Mouse (Mus musculus) midbrain, embryonic 13.5 days (tissue): ENCODE measurements around the gene Fxyd1. TPM values are rescaled to one million over a fixed set of nuclear protein-coding genes. Genes with fewer than 3 reads are reported as not detected.

Source experiments
- ATAC-seq: fragments of 200-750 bp; cut with Nextera tagmentation; 2 replicates; pipeline ENCODE4 v1.8.0; 2017; ENCODE audit warnings: mild to moderate bottlenecking, moderate TSS enrichment, moderate library complexity
- H3K27ac ChIP-seq: fragments of 300-500 bp; sonication (generic); 2 replicates; pipeline ENCODE4 v1.5.1; 2015; ENCODE audit warnings: inconsistent platforms, mild to moderate bottlenecking, moderate library complexity
- H3K27me3 ChIP-seq: fragments of 300-500 bp; sonication (generic); 2 replicates; pipeline ENCODE4 v1.6.1; 2015; ENCODE audit warnings: mild to moderate bottlenecking, inconsistent platforms
- H3K36me3 ChIP-seq: fragments of 300-500 bp; sonication (generic); 2 replicates; pipeline ENCODE4 v1.6.1; 2015; ENCODE audit warnings: mild to moderate bottlenecking, inconsistent platforms
- H3K4me1 ChIP-seq: fragments of 300-500 bp; sonication (generic); replicated peaks from 2 replicates; pipeline ENCODE4 v1.6.1; 2015; ENCODE audit warnings: inconsistent platforms
- H3K4me2 ChIP-seq: fragments of 300-500 bp; sonication (generic); replicated peaks from 2 replicates; pipeline ENCODE4 v1.6.1; 2015; ENCODE audit warnings: moderate library complexity, mild to moderate bottlenecking, inconsistent platforms
- H3K4me3 ChIP-seq: fragments of 300-500 bp; sonication (generic); replicated peaks from 2 replicates; pipeline ENCODE4 v1.5.1; 2015; ENCODE audit warnings: mild to moderate bottlenecking, inconsistent platforms
- H3K9ac ChIP-seq: fragments of 300-500 bp; sonication (generic); replicated peaks from 2 replicates; pipeline ENCODE4 v1.6.1; 2015; ENCODE audit warnings: mild to moderate bottlenecking, inconsistent platforms
- H3K9me3 ChIP-seq: fragments of 300-500 bp; sonication (generic); 2 replicates; pipeline ENCODE4 v1.6.1; 2016; ENCODE audit warnings: mild to moderate bottlenecking, inconsistent platforms
- WGBS: fragments of 180-500 bp; shearing (Covaris S2); methylation state at CpG from one replicate; pipeline ENCODE4 v1.1.7; 2015; 5-methylcytosine and 5-hydroxymethylcytosine counted together
- polyA plus RNA-seq: library from polyadenylated mRNA; unstranded; fragments of >200 nt; fragmentation: Nextera tagmentation; extraction: Ambion mirVana; gene quantifications from 2 replicates; pipeline ENCODE4 v1.2.1, GENCODE M21; 2015

The Fxyd1 gene
- polyA plus RNA-seq, 1 experiment from 2014 or later: 5.6 TPM

DNA sequence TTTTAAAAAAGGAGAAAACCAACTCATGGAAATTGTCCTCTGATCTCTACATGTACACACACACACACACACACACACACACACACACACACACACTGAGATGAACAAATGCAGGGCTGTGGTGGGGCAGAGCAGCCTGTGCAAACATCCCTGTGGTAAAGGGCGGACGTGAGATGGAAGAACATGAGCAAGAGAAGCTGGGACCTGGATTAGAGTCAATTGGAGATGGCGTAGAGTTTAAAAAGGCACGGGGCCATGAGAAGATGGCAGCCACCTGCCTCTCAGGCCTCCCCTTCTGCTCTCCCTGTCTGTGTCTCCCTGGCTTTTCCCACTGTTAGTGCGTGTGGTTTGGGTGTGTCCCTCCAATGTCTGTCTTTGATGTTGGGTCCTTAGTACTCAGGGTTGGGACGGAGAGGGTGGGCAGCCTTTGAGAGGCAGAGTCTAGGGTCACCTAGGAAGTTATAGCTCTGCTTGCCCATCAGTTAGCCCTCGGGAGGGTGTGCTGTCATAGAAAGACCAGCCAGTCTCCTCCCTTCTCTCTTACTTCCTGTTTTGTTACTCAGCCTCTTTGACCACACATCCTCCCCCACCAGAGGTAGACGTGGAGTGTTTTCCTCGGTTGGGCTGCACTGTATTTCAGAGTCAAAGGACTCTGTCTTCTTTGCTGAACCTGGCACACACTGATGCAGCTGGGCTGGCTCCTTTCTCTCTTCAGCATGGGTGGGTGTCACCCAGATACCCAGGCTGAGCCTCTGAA, 23.4 kb downstream of the Fxyd1 start:
- no peak for ATAC-seq
- no peaks in the 10 kb centered on the region for H3K27me3 ChIP-seq
- 77% methylated on average over 9 of the region's 9 CpGs for WGBS

DNA sequence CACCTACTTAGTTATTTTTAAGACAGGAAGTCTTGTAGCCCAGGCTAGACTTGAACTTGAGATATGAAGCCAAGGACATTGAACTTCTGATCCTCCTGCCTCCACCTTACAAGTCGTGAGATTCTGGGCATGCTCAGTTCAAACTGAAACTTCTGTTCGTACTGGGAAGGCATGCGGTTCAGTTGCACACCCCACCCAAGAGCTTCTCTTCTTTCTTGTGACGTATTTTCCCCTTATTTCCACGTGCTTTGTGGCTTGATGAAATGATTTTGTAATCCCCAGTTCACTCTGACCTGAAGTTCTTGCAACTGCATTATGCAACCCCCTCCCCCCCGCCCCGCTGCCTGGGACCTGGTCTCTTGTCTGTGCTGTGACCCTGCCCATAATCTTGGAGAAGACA, 25.3 kb downstream of the Fxyd1 start:
- Histone ChIP-seq H3K4me1 (no peaks in the 10 kb centered on the region), H3K9me3 (no peaks in the 10 kb centered on the region), H3K27me3 (no peaks in the 10 kb centered on the region), H3K36me3 (no peaks in the 10 kb centered on the region), H3K4me3 (no peak overlapping the region), H3K9ac (no peak overlapping the region), H3K4me2 (no peak overlapping the region), H3K27ac (no peak overlapping the region)
- ATAC-seq: no peak
- 83% methylated on average over 7 of the region's 7 CpGs for WGBS

More for the DNA sequence above, 23.4 kb downstream of the Fxyd1 start:
- H3K4me1 ChIP-seq: no peaks in the 10 kb centered on the region
- H3K9me3 ChIP-seq: no peaks in the 10 kb centered on the region
- no peak overlapping the region for H3K27ac ChIP-seq
- no peaks in the 10 kb centered on the region for H3K36me3 ChIP-seq
- no peak overlapping the region for H3K9ac ChIP-seq
- no peak overlapping the region for H3K4me2 ChIP-seq
- H3K4me3 ChIP-seq: no peak overlapping the region

- 67% methylated on average over 2 of the region's 2 CpGs for WGBS
- Histone ChIP-seq H3K4me3 (no peak overlapping the region), H3K4me2 (no peak overlapping the region), H3K36me3 (no peaks in the 10 kb centered on the region), H3K27me3 (no peaks in the 10 kb centered on the region), H3K27ac (no peak overlapping the region), H3K9ac (no peak overlapping the region), H3K4me1 (no peaks in the 10 kb centered on the region), H3K9me3 (no peaks in the 10 kb centered on the region)
- no peak for ATAC-seq
These were observed 26.3 kb downstream of the Fxyd1 start for GRCm38 (mm10) chr7:31030717-31031116.

DNA sequence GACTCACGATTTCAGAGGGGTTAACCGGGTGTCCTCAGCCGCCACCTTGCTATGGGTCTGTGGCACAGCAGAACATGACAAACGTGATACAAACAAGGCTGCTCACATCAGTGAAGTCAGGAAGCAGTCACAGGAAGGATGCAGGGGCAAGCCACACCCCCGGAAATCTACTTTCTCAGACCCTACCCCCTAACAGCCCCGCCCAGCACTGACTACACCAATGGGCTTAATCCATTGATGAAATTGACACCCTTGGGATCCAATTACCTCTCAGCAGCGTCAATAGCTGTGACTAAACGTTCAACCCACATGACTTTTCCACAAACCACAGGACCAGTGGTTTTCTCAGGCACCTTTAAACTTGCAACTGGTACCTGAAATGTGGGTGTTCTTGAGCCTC, 28.4 kb downstream of the Fxyd1 start:
- no peak overlapping the region for H3K27ac ChIP-seq
- H3K4me2 ChIP-seq: no peak overlapping the region
- no peaks in the 10 kb centered on the region for H3K9me3 ChIP-seq
- H3K36me3 ChIP-seq: no peaks in the 10 kb centered on the region
- no peaks in the 10 kb centered on the region for H3K4me1 ChIP-seq
- no peak overlapping the region for H3K9ac ChIP-seq
- H3K27me3 ChIP-seq: no peaks in the 10 kb centered on the region
- ATAC-seq: no peak
- no peak overlapping the region for H3K4me3 ChIP-seq
- 69% methylated on average over 8 of the region's 8 CpGs for WGBS

DNA sequence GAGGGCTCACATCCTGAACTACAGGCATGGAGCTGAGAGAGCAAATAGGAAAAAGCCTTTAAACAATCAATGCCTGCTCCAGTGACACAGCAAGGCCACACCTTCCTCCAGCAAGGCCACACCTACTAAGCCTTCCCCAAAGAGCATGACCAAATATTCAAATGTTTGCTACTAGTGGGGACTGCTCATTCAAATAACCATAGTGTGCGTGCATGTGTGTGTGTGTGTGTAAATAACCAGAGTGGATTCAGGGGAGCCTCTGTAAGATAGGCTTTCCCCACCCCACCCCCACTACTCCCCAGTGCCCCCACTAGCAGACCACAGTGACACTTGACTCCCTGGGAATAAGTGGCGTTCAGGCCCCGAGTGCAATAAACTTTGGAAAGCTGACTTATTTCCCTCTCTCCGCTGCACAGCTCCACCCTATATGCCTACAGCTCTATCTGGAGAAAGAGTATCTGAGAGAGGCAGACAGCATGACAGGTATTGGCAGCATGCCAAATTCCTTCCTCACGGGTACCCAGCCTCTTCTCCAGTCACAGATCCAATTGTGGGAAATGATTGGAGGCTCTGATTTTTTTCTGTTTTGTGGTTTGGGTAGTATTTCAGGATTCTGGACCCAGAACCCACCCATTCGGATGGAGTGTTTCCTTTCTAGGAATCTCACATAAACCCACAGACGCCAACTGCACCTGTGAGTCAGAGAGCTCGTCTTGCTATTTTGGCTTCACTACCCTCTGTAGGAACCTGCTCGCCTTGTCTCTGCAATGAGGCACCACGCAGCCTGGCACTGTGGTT, 39.7 kb downstream of the Fxyd1 start:
- no peaks in the 10 kb centered on the region for H3K9me3 ChIP-seq
- H3K27ac ChIP-seq: no peak overlapping the region
- H3K36me3 ChIP-seq: no peaks in the 10 kb centered on the region
- no peak overlapping the region for H3K9ac ChIP-seq
- no peak overlapping the region for H3K4me2 ChIP-seq
- peaks cover 6% of the 10 kb centered on the region; the same call in 1 of the 2 replicates for H3K4me1 ChIP-seq
- ATAC-seq: no peak
- H3K4me3 ChIP-seq: no peak overlapping the region
- no peaks in the 10 kb centered on the region for H3K27me3 ChIP-seq
- 66% methylated on average over 10 of the region's 10 CpGs for WGBS

DNA sequence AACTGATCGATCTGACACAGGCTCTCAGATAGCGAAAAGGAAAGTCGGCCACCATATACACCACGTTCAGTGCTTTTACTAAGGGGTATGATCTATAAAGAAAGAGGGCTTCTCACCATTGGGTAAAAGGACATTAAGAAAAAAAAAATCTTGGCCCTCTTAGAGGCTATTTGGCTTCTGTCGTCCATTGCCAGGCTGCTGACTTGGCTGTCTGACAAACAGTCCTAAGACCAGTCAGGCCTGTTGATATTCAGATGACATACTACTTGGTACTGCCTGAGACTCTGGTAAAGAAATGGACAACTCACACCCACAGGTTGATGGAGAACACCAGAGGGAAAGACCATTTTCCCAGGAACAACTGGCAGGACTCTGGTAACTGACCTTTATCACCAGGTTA, 44.0 kb downstream of the Fxyd1 start:
- no peaks in the 10 kb centered on the region for H3K27me3 ChIP-seq
- no peak overlapping the region for H3K9ac ChIP-seq
- no peak overlapping the region for H3K4me3 ChIP-seq
- no peaks in the 10 kb centered on the region for H3K36me3 ChIP-seq
- H3K9me3 ChIP-seq: no peaks in the 10 kb centered on the region
- peaks cover 6% of the 10 kb centered on the region; the same call in 1 of the 2 replicates for H3K4me1 ChIP-seq
- WGBS: 89% methylated on average over 5 of the region's 5 CpGs
- H3K4me2 ChIP-seq: no peak overlapping the region
- no peak for ATAC-seq
- H3K27ac ChIP-seq: no peak overlapping the region

GRCm38 (mm10) chr7:31008889-31009288, 48.1 kb downstream of the Fxyd1 start:
- Histone ChIP-seq H3K9ac (no peak overlapping the region), H3K27me3 (no peaks in the 10 kb centered on the region), H3K36me3 (no peaks in the 10 kb centered on the region), H3K4me2 (no peak overlapping the region), H3K9me3 (no peaks in the 10 kb centered on the region), H3K4me1 (no peaks in the 10 kb centered on the region), H3K27ac (no peak overlapping the region), H3K4me3 (no peak overlapping the region)
- ATAC-seq: no peak
- 86% methylated on average over 3 of the region's 3 CpGs for WGBS

DNA sequence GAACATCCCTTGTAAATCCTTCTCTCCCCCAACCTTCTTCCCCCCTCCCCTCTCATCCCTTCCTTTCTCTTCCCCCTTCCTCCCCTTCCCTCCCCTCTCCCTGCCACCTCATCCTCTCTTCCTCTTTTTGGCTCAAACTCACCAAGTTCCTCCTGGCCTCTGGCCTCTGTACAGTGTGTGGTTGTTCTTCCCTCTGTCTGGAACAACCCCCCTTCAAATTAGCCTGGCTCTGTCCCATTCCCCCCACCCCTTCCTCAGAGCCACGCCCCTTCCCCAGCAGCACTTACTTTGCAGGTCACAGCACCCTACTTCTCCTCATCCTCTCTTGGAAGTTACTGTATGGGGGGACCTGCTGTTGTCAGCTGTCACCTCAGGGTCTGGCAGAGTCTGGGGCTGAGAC, 48.8 kb downstream of the Fxyd1 start:
- H3K9ac ChIP-seq: no peak overlapping the region
- H3K27ac ChIP-seq: no peak overlapping the region
- no peaks in the 10 kb centered on the region for H3K27me3 ChIP-seq
- no peaks in the 10 kb centered on the region for H3K36me3 ChIP-seq
- H3K4me2 ChIP-seq: no peak overlapping the region
- 67% methylated on average over 1 of the region's 1 CpGs for WGBS
- H3K9me3 ChIP-seq: no peaks in the 10 kb centered on the region
- H3K4me3 ChIP-seq: no peak overlapping the region
- no peaks in the 10 kb centered on the region for H3K4me1 ChIP-seq
- ATAC-seq: no peak

DNA sequence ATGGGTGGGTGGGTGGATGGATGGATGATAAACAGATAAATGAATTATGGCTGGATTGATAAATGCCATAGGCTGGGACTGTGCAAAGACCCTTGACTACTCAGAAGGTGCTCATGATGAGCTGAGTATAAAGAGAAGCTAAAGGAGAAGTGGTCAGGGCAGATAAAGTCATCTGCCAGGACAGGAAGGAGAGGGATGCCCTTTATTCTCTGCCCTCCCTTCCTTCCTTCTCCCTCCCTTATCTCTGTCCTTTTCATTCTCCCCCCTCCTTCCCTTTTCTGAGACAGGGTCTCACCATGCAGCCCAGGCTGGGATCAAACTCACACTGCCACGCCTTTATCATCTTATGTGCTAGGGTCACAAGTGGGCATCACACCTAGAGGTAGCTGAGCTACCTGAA, 49.2 kb downstream of the Fxyd1 start:
- ATAC-seq: no peak
- H3K27me3 ChIP-seq: no peaks in the 10 kb centered on the region

GRCm38 (mm10) chr7:31002650-31003049, 54.3 kb downstream of the Fxyd1 start:
- Histone ChIP-seq H3K4me2 (no peak overlapping the region), H3K4me1 (no peaks in the 10 kb centered on the region), H3K27me3 (no peaks in the 10 kb centered on the region), H3K9me3 (no peaks in the 10 kb centered on the region), H3K27ac (no peak overlapping the region), H3K36me3 (no peaks in the 10 kb centered on the region), H3K4me3 (no peak overlapping the region), H3K9ac (no peak overlapping the region)
- WGBS: 91% methylated on average over 8 of the region's 8 CpGs
- ATAC-seq: no peak

More for the DNA sequence above, 49.2 kb downstream of the Fxyd1 start:
- Histone ChIP-seq H3K9ac (no peak overlapping the region), H3K4me3 (no peak overlapping the region), H3K36me3 (no peaks in the 10 kb centered on the region), H3K9me3 (no peaks in the 10 kb centered on the region), H3K27ac (no peak overlapping the region), H3K4me1 (no peaks in the 10 kb centered on the region), H3K4me2 (no peak overlapping the region)
- 93% methylated on average over 1 of the region's 1 CpGs for WGBS
